Mouse (Mus musculus): Measurements from ENCODE around the gene Vps52. TPM values are rescaled to one million over a fixed set of nuclear protein-coding genes. Genes with fewer than 3 reads are reported as not detected.

The Vps52 gene
- polyA plus RNA-seq, 1 experiment from 2014 or later: 67.5 TPM

- no peak for ATAC-seq (ENCODE audit: low read depth)
- no peaks in the 10 kb centered on the region for H3K4me1 ChIP-seq (replicated peaks)
- no peak overlapping the region for H3K4me2 ChIP-seq
- peaks cover 61% of the 10 kb centered on the region for H3K36me3 ChIP-seq
- H3K27me3 ChIP-seq: no peaks in the 10 kb centered on the region
- H3K9ac ChIP-seq: no peak overlapping the region
- H3K4me3 ChIP-seq: no peak overlapping the region
- no peaks in the 10 kb centered on the region for H3K9me3 ChIP-seq
- no peak overlapping the region for H3K27ac ChIP-seq (replicated peaks)
- WGBS: 90% methylated on average over 14 of the region's 17 CpGs
Observed at GRCm38 (mm10) chr17:33965082-33965845, 9.7 kb downstream of the Vps52 start.

DNA sequence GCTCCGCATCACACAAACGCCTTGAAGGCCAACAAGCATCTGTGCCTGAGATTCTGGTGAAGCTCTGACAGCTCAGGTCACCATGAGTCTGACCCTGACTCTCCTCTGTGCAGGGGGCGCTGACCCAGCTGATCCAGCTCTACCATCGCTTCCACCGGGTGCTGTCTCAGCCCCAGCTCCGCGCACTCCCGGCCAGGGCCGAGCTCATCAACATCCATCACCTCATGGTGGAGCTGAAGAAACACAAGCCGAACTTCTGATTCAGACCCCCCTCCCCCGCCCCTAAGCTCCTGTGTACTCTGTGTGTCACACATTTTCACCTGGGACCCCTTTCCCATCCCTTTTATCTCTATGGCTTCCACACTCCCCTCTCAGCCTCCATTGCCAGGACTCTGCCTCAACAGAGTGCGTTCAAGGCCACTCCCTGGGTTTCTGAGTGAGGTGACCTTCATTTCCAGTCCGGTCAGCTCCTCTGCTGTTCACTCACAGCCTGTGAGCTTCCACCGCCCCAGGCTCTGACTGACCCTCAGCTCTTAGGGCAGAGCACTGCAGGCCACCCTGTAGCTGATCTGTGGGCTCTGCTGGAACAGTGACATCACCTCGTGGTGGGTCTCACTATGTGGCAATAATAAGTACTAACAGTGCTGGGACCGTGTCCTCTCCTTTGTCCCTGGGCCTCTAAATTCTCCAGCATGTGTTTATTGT, 10.4 kb downstream of the Vps52 start:
- peaks cover 54% of the 10 kb centered on the region for H3K36me3 ChIP-seq
- no peaks in the 10 kb centered on the region for H3K4me1 ChIP-seq (replicated peaks)
- 91% methylated on average over 16 of the region's 16 CpGs for WGBS
- no peak overlapping the region for H3K27ac ChIP-seq (replicated peaks)
- no peaks in the 10 kb centered on the region for H3K9me3 ChIP-seq
- no peak overlapping the region for H3K4me2 ChIP-seq
- no peaks in the 10 kb centered on the region for H3K27me3 ChIP-seq
- ATAC-seq (ENCODE audit: low read depth): no peak
- H3K9ac ChIP-seq: no peak overlapping the region
- no peak overlapping the region for H3K4me3 ChIP-seq

DNA sequence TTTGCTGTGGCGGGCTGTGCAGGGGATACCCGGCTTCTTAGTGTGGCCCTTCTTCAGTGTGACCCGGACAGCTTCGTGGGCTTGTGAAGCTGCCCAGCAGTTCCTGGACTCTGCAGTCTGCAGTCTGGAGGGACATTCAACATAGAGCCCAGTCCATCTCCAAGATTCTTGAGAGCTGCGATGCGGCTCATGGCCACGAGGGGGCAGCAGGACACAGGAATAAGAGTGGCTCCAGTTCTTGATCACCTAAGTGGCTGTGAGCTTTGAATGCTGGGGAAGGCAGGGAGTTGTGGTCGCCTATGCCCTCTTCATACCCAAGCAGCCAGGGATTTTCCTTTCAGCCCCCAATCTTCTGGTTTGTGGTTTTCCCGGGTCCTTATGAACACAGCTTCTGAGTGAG, 12.9 kb downstream of the Vps52 start:
- H3K4me3 ChIP-seq: no peak overlapping the region
- H3K9ac ChIP-seq: no peak overlapping the region
- WGBS: 2% methylated on average over 9 of the region's 9 CpGs
- ATAC-seq (ENCODE audit: low read depth): peak; percentile 87
- peaks cover 10% of the 10 kb centered on the region for H3K27me3 ChIP-seq
- no peak overlapping the region for H3K27ac ChIP-seq (replicated peaks)
- H3K36me3 ChIP-seq: peaks cover 29% of the 10 kb centered on the region
- H3K9me3 ChIP-seq: no peaks in the 10 kb centered on the region
- H3K4me2 ChIP-seq: no peak overlapping the region
- no peaks in the 10 kb centered on the region for H3K4me1 ChIP-seq (replicated peaks)

- peak; percentile 64 for ATAC-seq (ENCODE audit: low read depth)
- Histone ChIP-seq H3K4me3 (no peak overlapping the region), H3K9ac (no peak overlapping the region), H3K9me3 (no peaks in the 10 kb centered on the region), H3K36me3 (peaks cover 25% of the 10 kb centered on the region), H3K27me3 (peaks cover 14% of the 10 kb centered on the region), H3K4me1 (replicated peaks) (no peaks in the 10 kb centered on the region), H3K4me2 (no peak overlapping the region), H3K27ac (replicated peaks) (no peak overlapping the region)
- 27% methylated on average over 5 of the region's 5 CpGs for WGBS
Observed at GRCm38 (mm10) chr17:33968927-33969326, 13.3 kb downstream of the Vps52 start.

GRCm38 (mm10) chr17:33969394-33969793, 13.8 kb downstream of the Vps52 start:
- Histone ChIP-seq H3K4me3 (no peak overlapping the region), H3K27me3 (peaks cover 17% of the 10 kb centered on the region), H3K4me2 (no peak overlapping the region), H3K9me3 (no peaks in the 10 kb centered on the region), H3K4me1 (replicated peaks) (no peaks in the 10 kb centered on the region), H3K36me3 (peaks cover 22% of the 10 kb centered on the region), H3K27ac (replicated peaks) (no peak overlapping the region), H3K9ac (no peak overlapping the region)
- WGBS: 75% methylated on average over 4 of the region's 4 CpGs
- ATAC-seq (ENCODE audit: low read depth): no peak

GRCm38 (mm10) chr17:33972691-33973090, 17.1 kb downstream of the Vps52 start:
- WGBS: 14% methylated on average over 1 of the region's 1 CpGs
- Histone ChIP-seq H3K27ac (replicated peaks) (no peak overlapping the region), H3K4me3 (no peak overlapping the region), H3K4me1 (replicated peaks) (0 out of 2 replicates have a peak, but pooled peaks cover 1% of the 10 kb centered on the region), H3K27me3 (peaks cover 45% of the 10 kb centered on the region), H3K36me3 (no peaks in the 10 kb centered on the region), H3K4me2 (no peak overlapping the region), H3K9me3 (no peaks in the 10 kb centered on the region), H3K9ac (no peak overlapping the region)
- ATAC-seq (ENCODE audit: low read depth): no peak

- H3K4me3 ChIP-seq: no peak overlapping the region
- H3K4me2 ChIP-seq: no peak overlapping the region
- H3K27me3 ChIP-seq: peaks cover 53% of the 10 kb centered on the region
- H3K9me3 ChIP-seq: no peaks in the 10 kb centered on the region
- H3K36me3 ChIP-seq: no peaks in the 10 kb centered on the region
- no peak for ATAC-seq (ENCODE audit: low read depth)
- H3K27ac ChIP-seq (replicated peaks): no peak overlapping the region
- peaks cover 10% of the 10 kb centered on the region for H3K4me1 ChIP-seq (replicated peaks)
- H3K9ac ChIP-seq: no peak overlapping the region
- 64% methylated on average over 3 of the region's 3 CpGs for WGBS
Observed at GRCm38 (mm10) chr17:33973572-33973971, 18.0 kb downstream of the Vps52 start.

DNA sequence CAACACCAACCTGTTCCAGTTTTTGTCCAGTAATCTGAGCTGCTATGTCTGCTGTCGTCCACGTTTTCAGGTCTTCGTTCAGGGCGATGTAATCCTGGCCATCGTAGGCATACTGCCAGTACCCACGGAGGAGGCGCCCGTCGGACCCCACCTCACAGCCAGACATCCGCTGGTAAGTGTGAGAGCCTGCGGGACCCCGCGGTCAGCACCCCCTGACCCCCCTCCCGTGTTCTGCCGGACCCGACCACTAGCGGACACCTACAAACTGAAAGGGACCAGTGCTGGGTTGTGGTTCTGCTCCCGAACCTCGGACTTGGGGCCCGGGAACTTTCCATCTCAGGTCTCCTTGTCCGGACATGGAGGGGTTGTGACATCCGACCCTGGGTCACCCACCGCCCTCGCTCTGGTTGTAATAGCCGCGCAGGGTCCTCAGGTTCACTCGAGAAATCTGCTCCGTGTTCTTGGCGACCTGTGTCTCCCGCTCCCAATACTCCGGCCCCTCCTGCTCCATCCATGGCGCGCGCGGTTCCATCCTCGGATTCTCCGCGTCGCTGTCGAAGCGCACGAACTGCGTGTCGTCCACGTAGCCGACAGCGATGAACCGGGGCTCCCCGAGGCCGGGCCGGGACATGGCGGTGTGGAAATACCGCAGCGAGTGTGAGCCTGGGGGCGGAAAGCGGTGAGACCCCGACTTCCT, 22.4 kb downstream of the Vps52 start:
- H3K36me3 ChIP-seq: no peaks in the 10 kb centered on the region
- no peak overlapping the region for H3K27ac ChIP-seq (replicated peaks)
- H3K27me3 ChIP-seq: peaks cover 69% of the 10 kb centered on the region
- H3K9me3 ChIP-seq: no peaks in the 10 kb centered on the region
- peaks cover 26% of the 10 kb centered on the region for H3K4me1 ChIP-seq (replicated peaks)
- no peak for ATAC-seq (ENCODE audit: low read depth)
- H3K4me3 ChIP-seq: peak overlapping the region; percentile 35
- H3K4me2 ChIP-seq: peak overlapping the region; percentile 56
- 2% methylated on average over 57 of the region's 57 CpGs for WGBS
- H3K9ac ChIP-seq: peak overlapping the region; percentile 49

- WGBS: 3% methylated on average over 17 of the region's 17 CpGs
- H3K4me3 ChIP-seq: peak overlapping the region; percentile 35
- H3K27me3 ChIP-seq: peaks cover 63% of the 10 kb centered on the region
- H3K4me1 ChIP-seq (replicated peaks): peaks cover 26% of the 10 kb centered on the region
- H3K36me3 ChIP-seq: no peaks in the 10 kb centered on the region
- H3K9ac ChIP-seq: peak overlapping the region; percentile 49
- H3K9me3 ChIP-seq: no peaks in the 10 kb centered on the region
- no peak for ATAC-seq (ENCODE audit: low read depth)
- H3K27ac ChIP-seq (replicated peaks): no peak overlapping the region
- peak overlapping the region; percentile 56 for H3K4me2 ChIP-seq
Observed at GRCm38 (mm10) chr17:33978631-33979031, 23.0 kb downstream of the Vps52 start.

- 84% methylated on average over 6 of the region's 6 CpGs for WGBS
- Histone ChIP-seq H3K36me3 (no peaks in the 10 kb centered on the region), H3K4me2 (no peak overlapping the region), H3K27me3 (peaks cover 57% of the 10 kb centered on the region), H3K27ac (replicated peaks) (no peak overlapping the region), H3K9me3 (no peaks in the 10 kb centered on the region), H3K4me1 (replicated peaks) (peaks cover 26% of the 10 kb centered on the region), H3K9ac (no peak overlapping the region), H3K4me3 (no peak overlapping the region)
- ATAC-seq (ENCODE audit: low read depth): no peak
Observed at GRCm38 (mm10) chr17:33979512-33980050, 24.0 kb downstream of the Vps52 start.

DNA sequence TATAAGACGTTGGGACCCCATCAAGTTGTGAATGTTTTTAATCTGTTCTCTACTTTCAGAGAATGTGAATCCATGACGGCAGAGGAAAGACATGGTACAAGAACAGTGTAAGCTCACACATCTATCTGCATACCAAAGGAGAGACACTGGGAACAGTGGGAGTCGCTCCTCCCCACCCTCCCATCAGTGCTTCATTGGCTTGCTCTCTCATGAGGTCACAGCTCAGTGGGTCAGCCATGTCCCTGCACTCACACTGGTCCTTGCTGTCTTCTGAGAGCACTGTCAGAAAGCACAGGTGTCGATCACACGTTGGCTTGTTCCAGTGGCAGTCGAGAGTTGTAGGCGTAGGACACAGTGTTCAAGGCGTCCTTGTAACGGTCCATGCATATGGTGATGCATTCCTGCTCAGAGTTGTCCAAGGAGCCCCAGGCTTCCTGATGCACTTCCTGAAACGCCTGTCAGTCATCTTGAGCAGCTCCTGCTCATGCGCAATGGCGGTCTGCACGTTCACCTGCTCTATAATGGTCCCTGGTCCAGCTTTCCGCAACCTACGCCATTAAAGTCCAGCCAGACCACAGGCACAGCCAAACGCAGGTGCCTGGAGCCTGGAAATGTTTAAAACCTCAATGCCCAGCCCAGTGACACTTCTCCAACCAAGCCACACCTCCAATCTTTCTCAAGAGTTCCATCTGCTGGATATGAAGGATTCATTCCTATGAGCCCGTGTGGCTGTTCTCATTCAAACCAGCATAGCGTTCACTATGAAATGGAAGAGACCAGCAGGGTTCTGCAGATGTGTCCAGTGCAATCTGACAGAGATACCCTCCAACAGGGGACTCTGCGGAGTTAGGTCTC, 24.8 kb downstream of the Vps52 start:
- peaks cover 52% of the 10 kb centered on the region for H3K27me3 ChIP-seq

More for the DNA sequence above, 24.8 kb downstream of the Vps52 start:
- H3K27ac ChIP-seq (replicated peaks): peak overlapping the region; percentile 65; the same call in 1 of the 2 replicates
- H3K4me2 ChIP-seq: peak overlapping the region; percentile 55
- H3K4me3 ChIP-seq: no peak overlapping the region
- 81% methylated on average over 19 of the region's 19 CpGs for WGBS
- H3K9ac ChIP-seq: peak overlapping the region; percentile 45; the same call in 1 of the 2 replicates
- H3K9me3 ChIP-seq: no peaks in the 10 kb centered on the region
- H3K4me1 ChIP-seq (replicated peaks): peaks cover 26% of the 10 kb centered on the region
- peak; percentile 30; the same call in 1 of the 2 replicates for ATAC-seq (ENCODE audit: low read depth)
- no peaks in the 10 kb centered on the region for H3K36me3 ChIP-seq

All from neural tube, embryonic 13.5 days (tissue).